Mouse (Mus musculus) CH12.LX (cell line): ENCODE data around the gene Erf. TPM values are rescaled to one million over a fixed set of nuclear protein-coding genes. Genes with fewer than 3 reads are reported as not detected.

ENCODE experiments used
- DNase-seq: peaks from one replicate; pipeline ENCODE4 v3.0.0-alpha.2; 2013; ENCODE audit errors: extremely low read depth
- H3K27ac ChIP-seq: 2 replicates; pipeline ENCODE4 v1.5.1; 2012; ENCODE audit warnings: low read depth, mild to moderate bottlenecking, control low read depth, moderate library complexity; ENCODE audit not compliant: insufficient read depth
- H3K27me3 ChIP-seq: replicated peaks from 2 replicates; pipeline ENCODE3; 2012; ENCODE audit warnings: inconsistent platforms
- H3K36me3 ChIP-seq, 2 experiments: replicated peaks in 1 of 2; 2 replicates each; pipeline versions ENCODE3 to v1.6.1; 2012; ENCODE audit warnings: inconsistent platforms in 1 of 2, low read length in 1 of 2, mild to moderate bottlenecking in 1 of 2, mixed read lengths in 1 of 2, moderate library complexity in 1 of 2; ENCODE audit not compliant: control insufficient read depth in 1 of 2, insufficient read depth in 1 of 2
- H3K4me1 ChIP-seq, 2 experiments: 2 replicates each; pipeline ENCODE4 v1.6.1; 2012; ENCODE audit warnings: inconsistent platforms in 1 of 2, moderate library complexity in 1 of 2; ENCODE audit not compliant: insufficient read depth in 2 of 2, control insufficient read depth in 1 of 2
- H3K4me2 ChIP-seq: 2 replicates; pipeline ENCODE4 v1.6.1; 2012; ENCODE audit warnings: low read depth, mild to moderate bottlenecking, control low read depth; ENCODE audit not compliant: poor library complexity, insufficient read depth, severe bottlenecking
- H3K4me3 ChIP-seq, 3 experiments: fragments of 150-350 bp in 1 of 3; sonication (generic) in 1 of 3; replicated peaks in 1 of 3; 2 replicates each; pipeline versions ENCODE3 to v1.5.1; 2011 to 2012; ENCODE audit warnings: low read depth in 2 of 3, low read length in 2 of 3, mild to moderate bottlenecking in 2 of 3, moderate library complexity in 2 of 3, control low read depth in 1 of 3, improper control_type of control experiment in 1 of 3, inconsistent platforms in 1 of 3, mixed read lengths in 1 of 3; ENCODE audit not compliant: poor library complexity in 1 of 3
- H3K79me2 ChIP-seq: replicated peaks from 2 replicates; pipeline ENCODE4 v1.6.1; 2012; ENCODE audit warnings: mild to moderate bottlenecking, moderate library complexity; ENCODE audit not compliant: control insufficient read depth, poor library complexity, insufficient read depth, severe bottlenecking; ENCODE audit errors: extremely low read depth
- H3K9ac ChIP-seq: 2 replicates; pipeline ENCODE4 v1.6.1; 2012; ENCODE audit warnings: low read depth, mild to moderate bottlenecking, control low read depth, moderate library complexity; ENCODE audit not compliant: insufficient read depth
- H3K9me3 ChIP-seq: replicated peaks from 2 replicates; pipeline ENCODE3; 2012; ENCODE audit warnings: low read length, inconsistent platforms, mixed read lengths
- CHD1 ChIP-seq: IDR thresholded peaks from 2 replicates; pipeline ENCODE4 v1.6.1; 2012; ENCODE audit warnings: low read depth, low read length, improper control_type of control experiment, inconsistent platforms
- E2F4 ChIP-seq: IDR thresholded peaks from 2 replicates; pipeline ENCODE4 v1.6.1; 2011; ENCODE audit warnings: low read depth, low read length, improper control_type of control experiment; ENCODE audit not compliant: insufficient replicate concordance
- GABPA ChIP-seq: IDR thresholded peaks from 2 replicates; pipeline ENCODE4 v1.6.1; 2012; ENCODE audit warnings: low read depth, low read length, improper control_type of control experiment, inconsistent platforms; ENCODE audit not compliant: insufficient replicate concordance
- HCFC1 ChIP-seq: IDR thresholded peaks from 2 replicates; pipeline ENCODE4 v1.6.1; 2012; ENCODE audit warnings: low read depth, mild to moderate bottlenecking, inconsistent platforms, low read length, improper control_type of control experiment
- JUN ChIP-seq: IDR thresholded peaks from 2 replicates; pipeline ENCODE4 v1.6.1; 2011; ENCODE audit warnings: low read depth, mild to moderate bottlenecking, low read length, improper control_type of control experiment, moderate library complexity; ENCODE audit not compliant: insufficient read depth
- MAX ChIP-seq: IDR thresholded peaks from 2 replicates; pipeline ENCODE4 v1.6.1; 2011; ENCODE audit warnings: low read length, improper control_type of control experiment
- MAZ ChIP-seq: IDR thresholded peaks from 2 replicates; pipeline ENCODE4 v1.6.1; 2012; ENCODE audit warnings: low read depth, mild to moderate bottlenecking, inconsistent platforms, low read length, improper control_type of control experiment, moderate library complexity
- MEF2A ChIP-seq: IDR thresholded peaks from 2 replicates; pipeline ENCODE4 v1.6.1; 2014; ENCODE audit warnings: low read depth, mild to moderate bottlenecking, inconsistent platforms, low read length, improper control_type of control experiment, borderline replicate concordance
- MXI1 ChIP-seq: IDR thresholded peaks from 2 replicates; pipeline ENCODE4 v1.6.1; 2011; ENCODE audit warnings: mild to moderate bottlenecking, low read depth, low read length, improper control_type of control experiment
- NELFE ChIP-seq: IDR thresholded peaks from 2 replicates; pipeline ENCODE4 v1.6.1; 2011; ENCODE audit warnings: low read depth, low read length, improper control_type of control experiment
- NRF1 ChIP-seq: IDR thresholded peaks from 2 replicates; pipeline ENCODE4 v1.6.1; 2014; ENCODE audit warnings: low read depth, mild to moderate bottlenecking, inconsistent platforms, low read length, improper control_type of control experiment, moderate library complexity
- POLR2A ChIP-seq: IDR thresholded peaks from 2 replicates; pipeline ENCODE4 v1.6.1; 2011; ENCODE audit warnings: low read depth, mild to moderate bottlenecking, improper control_type of control experiment, low read length
- POLR2AphosphoS2 ChIP-seq: IDR thresholded peaks from 2 replicates; pipeline ENCODE4 v1.6.1; 2011; ENCODE audit warnings: low read depth, low read length, improper control_type of control experiment
- RAD21 ChIP-seq: IDR thresholded peaks from 2 replicates; pipeline ENCODE4 v1.6.1; 2011; ENCODE audit warnings: low read depth, mild to moderate bottlenecking, low read length, improper control_type of control experiment, moderate library complexity
- RCOR1 ChIP-seq: conservative IDR thresholded peaks from 2 replicates; pipeline ENCODE4 v1.6.1; 2012; ENCODE audit warnings: low read depth, mild to moderate bottlenecking, inconsistent platforms, low read length, improper control_type of control experiment
- SIN3A ChIP-seq: IDR thresholded peaks from 2 replicates; pipeline ENCODE4 v1.6.1; 2012; ENCODE audit warnings: low read length, improper control_type of control experiment, inconsistent platforms
- SMC3 ChIP-seq: IDR thresholded peaks from 2 replicates; pipeline ENCODE4 v1.6.1; 2011; ENCODE audit warnings: low read depth, low read length, improper control_type of control experiment
- TBP ChIP-seq: conservative IDR thresholded peaks from 2 replicates; pipeline ENCODE4 v1.6.1; 2011; ENCODE audit warnings: low read depth, low read length, improper control_type of control experiment
- TCF12 ChIP-seq: IDR thresholded peaks from 2 replicates; pipeline ENCODE4 v1.6.1; 2014; ENCODE audit warnings: low read depth, mild to moderate bottlenecking, inconsistent platforms, low read length, improper control_type of control experiment
- UBTF ChIP-seq: IDR thresholded peaks from 2 replicates; pipeline ENCODE4 v1.6.1; 2012; ENCODE audit warnings: low read depth, mild to moderate bottlenecking, inconsistent platforms, low read length, improper control_type of control experiment, moderate library complexity
- USF1 ChIP-seq: IDR thresholded peaks from 2 replicates; pipeline ENCODE4 v1.6.1; 2014; ENCODE audit warnings: low read depth, mild to moderate bottlenecking, inconsistent platforms, low read length, improper control_type of control experiment
- USF2 ChIP-seq: conservative IDR thresholded peaks from 2 replicates; pipeline ENCODE4 v1.6.1; 2011; ENCODE audit warnings: low read depth, low read length, improper control_type of control experiment
- ZC3H11A ChIP-seq: IDR thresholded peaks from 2 replicates; pipeline ENCODE4 v1.6.1; 2012; ENCODE audit warnings: low read depth, mild to moderate bottlenecking, inconsistent platforms, low read length, improper control_type of control experiment
- ZKSCAN1 ChIP-seq: IDR thresholded peaks from 2 replicates; pipeline ENCODE4 v1.6.1; 2012; ENCODE audit warnings: low read depth, inconsistent platforms, low read length, improper control_type of control experiment, borderline replicate concordance
- ZMIZ1 ChIP-seq: IDR thresholded peaks from 2 replicates; pipeline ENCODE4 v1.6.1; 2012; ENCODE audit warnings: low read depth, mild to moderate bottlenecking, inconsistent platforms, low read length, improper control_type of control experiment
- ZNF384 ChIP-seq: IDR thresholded peaks from 2 replicates; pipeline ENCODE4 v1.6.1; 2012; ENCODE audit warnings: low read depth, low read length, improper control_type of control experiment, inconsistent platforms
- dilution Hi-C: fragments of 300-500 bp; cut with MboI; formaldehyde crosslinking; loops from 2 replicates; pipeline ENCODE4 v1.14.3; 2020; ENCODE audit warnings: low sequenced_read_pairs; ENCODE audit not compliant: extremely low pct_unique_long_range_greater_than_20kb, extremely low pct_ligation_motif_present
- in situ Hi-C: fragments of 300-500 bp; cut with MboI; formaldehyde crosslinking; loops from 3 replicates; pipeline ENCODE4 v1.14.3; 2019; ENCODE audit warnings: low sequenced_read_pairs, low pct_ligation_motif_present, low pct_unique_long_range_greater_than_20kb, mixed read lengths
- polyA plus RNA-seq: library from polyadenylated mRNA; unstranded; fragments of >175 nt; gene quantifications from 2 replicates; pipeline ENCODE4 v1.2.1, GENCODE M21; 2012; ENCODE audit warnings: low read depth; ENCODE audit not compliant: insufficient read length
- total RNA-seq, 2 experiments: library from RNA; depleted of rRNA; stranded (reverse); fragments of 300-350 nt in 1 of 2; fragments of >200 nt in 1 of 2; gene quantifications; 2 replicates each; pipeline ENCODE4 v1.2.3; 2012 to 2014

Gene Erf
- total and polyA plus RNA-seq, 3 experiments: 6.1 to 15.4 (median 13.2) TPM

DNA sequence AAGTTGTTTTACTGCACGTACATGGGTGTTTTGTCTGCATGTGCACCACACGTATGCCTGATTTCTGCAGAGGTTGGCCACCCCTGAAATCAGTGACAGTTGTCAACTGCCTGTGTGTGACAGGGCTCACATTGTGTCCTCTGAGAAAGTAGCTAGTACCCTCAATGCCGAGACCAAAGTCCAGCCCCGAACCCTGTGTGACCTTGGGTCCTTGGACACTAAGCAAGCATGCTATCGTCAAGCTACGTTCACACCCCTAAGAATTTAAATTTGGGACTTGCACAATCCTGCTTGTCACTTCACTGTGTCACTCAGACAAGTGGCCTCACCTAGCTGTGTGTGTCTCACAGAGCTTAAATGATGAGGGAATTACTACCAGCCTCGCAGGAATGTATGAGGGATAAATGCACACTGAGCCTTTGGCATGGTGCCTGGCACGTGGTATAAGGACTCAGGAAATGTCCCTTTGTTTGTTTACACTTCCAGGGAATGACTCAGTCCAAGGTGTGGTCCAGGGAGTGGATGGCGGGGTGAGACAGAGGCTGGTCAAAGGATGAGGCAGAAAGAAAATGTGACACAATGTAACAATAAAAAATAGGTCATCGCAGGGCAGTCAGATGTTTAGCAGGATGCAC lies 53.1 kb downstream of the Erf start:
- Histone ChIP-seq H3K4me3 (no peak overlapping the region), H3K79me2 (no peaks in the 10 kb centered on the region), H3K27me3 (no peaks in the 10 kb centered on the region), H3K4me2 (no peak overlapping the region), H3K9ac (no peak overlapping the region), H3K4me1 (no peaks in the 10 kb centered on the region), H3K36me3 (peaks cover 4 to 22% of the 10 kb centered on the region in 2 experiments), H3K27ac (no peak overlapping the region)
- no peak for DNase-seq
- TF ChIP-seq ZMIZ1: no peak
- TF ChIP-seq POLR2A: no peak
- no peak for TF ChIP-seq SIN3A
- no peak for TF ChIP-seq MXI1
- no peak for TF ChIP-seq USF2
- TF ChIP-seq CHD1: no peak
- TF ChIP-seq MAX: no peak
- no peak for TF ChIP-seq ZNF384
- no peak for TF ChIP-seq SMC3
- TF ChIP-seq JUN: no peak
- no peak for TF ChIP-seq USF1
- TF ChIP-seq, all 38 proteins: peak for 0
- dilution Hi-C loops (no loop called here), in situ Hi-C loops (no loop called here)
- H3K9me3 ChIP-seq: no peaks in the 10 kb centered on the region

DNA sequence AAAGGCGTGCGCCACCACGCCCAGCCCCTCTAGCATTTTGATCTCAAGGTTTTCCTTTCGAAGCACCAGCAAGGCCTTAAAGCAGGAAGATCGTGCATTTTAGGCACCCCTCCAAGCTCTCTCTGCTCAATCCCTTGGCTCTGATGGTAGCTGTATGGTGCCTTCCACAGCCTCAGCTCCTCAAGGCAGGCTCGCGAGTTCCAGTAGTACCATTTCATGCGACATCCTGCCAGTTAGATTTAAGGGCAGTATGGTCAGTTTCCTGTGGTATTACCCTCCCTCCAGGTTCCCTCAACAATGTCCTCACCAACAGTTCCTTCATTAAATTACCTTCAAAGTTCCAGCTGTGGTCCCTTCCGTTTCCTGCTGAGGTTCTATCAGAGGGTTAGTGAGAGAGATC lies 54.5 kb downstream of the Erf start:
- no peak overlapping the region for H3K27ac ChIP-seq
- in situ Hi-C loops: no loop called here
- dilution Hi-C loops: no loop called here
- H3K27me3 ChIP-seq: no peaks in the 10 kb centered on the region
- no peak overlapping the region for H3K4me2 ChIP-seq
- no peak for TF ChIP-seq USF1
- no peak for TF ChIP-seq POLR2AphosphoS2
- TF ChIP-seq USF2: no peak
- no peak for TF ChIP-seq SMC3
- no peak for TF ChIP-seq UBTF
- TF ChIP-seq NRF1: no peak
- TF ChIP-seq RCOR1: no peak
- TF ChIP-seq GABPA: no peak
- no peak for TF ChIP-seq ZKSCAN1
- TF ChIP-seq MEF2A: no peak
- TF ChIP-seq MAZ: no peak
- no peak for TF ChIP-seq NELFE
- TF ChIP-seq HCFC1: no peak
- TF ChIP-seq E2F4: no peak
- no peak for TF ChIP-seq TCF12
- TF ChIP-seq ZC3H11A: no peak
- TF ChIP-seq RAD21: no peak
- no peak for TF ChIP-seq TBP
- TF ChIP-seq, all 38 proteins: peak for 0
- H3K79me2 ChIP-seq: no peaks in the 10 kb centered on the region
- peaks cover 0 to 9% of the 10 kb centered on the region in 2 experiments for H3K36me3 ChIP-seq
- H3K4me1 ChIP-seq: peaks cover 0 to 4% of the 10 kb centered on the region in 2 experiments; a peak in 1 of 4 replicates
- H3K4me3 ChIP-seq: no peak overlapping the region
- no peaks in the 10 kb centered on the region for H3K9me3 ChIP-seq
- no peak for DNase-seq
- H3K9ac ChIP-seq: no peak overlapping the region
